In the genomic region with DNA sequence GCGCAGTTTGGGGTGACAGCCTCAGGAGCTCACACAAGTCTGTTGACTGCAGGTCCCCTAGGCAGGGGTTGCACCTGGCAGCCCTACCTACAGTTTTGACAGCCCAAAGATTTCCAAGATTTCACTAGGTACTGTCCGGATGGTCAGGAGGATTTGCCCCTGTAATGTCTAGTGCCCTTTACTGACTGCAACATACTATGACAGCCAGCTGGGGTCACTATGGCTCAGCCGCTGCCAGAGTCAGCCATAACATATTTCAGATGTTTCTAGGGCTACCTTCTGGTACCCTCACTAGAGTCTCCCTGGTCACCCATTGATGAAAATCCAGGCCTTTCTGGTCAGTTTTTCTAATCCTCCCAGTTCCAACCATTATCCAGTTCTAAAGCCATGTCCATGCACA, we compare ENCODE assay signal across 17 mouse cellular contexts. TPM values are rescaled to one million over a fixed set of nuclear protein-coding genes. Genes with fewer than 3 reads are reported as not detected.
A peak's percentile ranks its signal among the peaks of the same experiment; 100 is the strongest.
DNase-seq lines count a peak whose midpoint lies in the region; ATAC-seq and TF ChIP-seq lines count a peak whose summit lies in the region.
"Had no signal": no experiment of that assay in that cellular context is flagged by ENCODE, and none has a peak within 500 bp of the region (broad histone marks: within the 10 kb centered on the region; RNA-seq: fewer than 3 reads in every experiment).

No protein-coding gene starts in this region.

- ATAC-seq in monocyte, adult 5-6 weeks (replicated peaks; ENCODE audit: insufficient number of reproducible peaks, low FRiP score, low TSS enrichment, poor library complexity, severe bottlenecking): 0 out of 2 replicates have a peak, but pooled peaks have one; percentile 47
- ATAC-seq: forebrain, postnatal 0 days; midbrain, embryonic 15.5 days; Patski had no signal

- no peak overlapping the region for H3K4me2 ChIP-seq in CH12.LX (ENCODE audit: insufficient read depth, low read depth, poor library complexity, severe bottlenecking)
- H3K4me2 ChIP-seq: embryonic facial prominence, embryonic 12.5 days; hindbrain, embryonic 12.5 days; midbrain, embryonic 15.5 days had no signal

- no peak overlapping the region for H3K9ac ChIP-seq in CH12.LX (ENCODE audit: insufficient read depth, low read depth)
- H3K9ac ChIP-seq: embryonic facial prominence, embryonic 12.5 days; forebrain, postnatal 0 days; hindbrain, embryonic 12.5 days; midbrain, embryonic 15.5 days had no signal

- TF ChIP-seq CTCF in left cerebral cortex, adult 2 months (IDR thresholded peaks at IDR 0.05): peak; percentile 32
- TF ChIP-seq CTCF in CH12.LX (conservative IDR thresholded peaks at IDR 0.05 in 1 of 2, IDR thresholded peaks at IDR 0.05 in 1 of 2; ENCODE audit: low read depth in 2 of 2, low read length in 2 of 2): peak; percentile 19 to 87; a peak in 3 of 4 replicates

- TF ChIP-seq POLR2A in CH12.LX (IDR thresholded peaks at IDR 0.05; ENCODE audit: low read depth, low read length): no peak

- intact Hi-C loops in left cerebral cortex, adult 2 months (cut with DNase I): loop anchor here (5.0 kb wide), 1 partner anchor 32 kb away; no protein-coding TSS in a partner anchor

- TF ChIP-seq EP300 in CH12.LX (IDR thresholded peaks at IDR 0.05; ENCODE audit: low read length): no peak

- no peaks in the 10 kb centered on the region for H3K79me2 ChIP-seq in CH12.LX (replicated peaks; ENCODE audit: control insufficient read depth, extremely low read depth, insufficient read depth, poor library complexity, severe bottlenecking)

- peaks cover 5 to 6% of the 10 kb centered on the region in 2 experiments; a peak in 2 of 4 replicates for H3K4me1 ChIP-seq in CH12.LX (ENCODE audit: control insufficient read depth in 1 of 2, insufficient read depth in 2 of 2)
- H3K4me1 ChIP-seq: embryonic facial prominence, embryonic 12.5 days; hindbrain, embryonic 12.5 days; midbrain, embryonic 15.5 days had no signal

- no peak overlapping the region for H3K27ac ChIP-seq in left cerebral cortex, adult 2 months
- H3K27ac ChIP-seq in CH12.LX (ENCODE audit: insufficient read depth, low read depth): no peak overlapping the region
- H3K27ac ChIP-seq: embryonic facial prominence, embryonic 12.5 days; hindbrain, embryonic 12.5 days; midbrain, embryonic 15.5 days had no signal

- H3K4me3 ChIP-seq in left cerebral cortex, adult 2 months: no peak overlapping the region
- no peak overlapping the region for H3K4me3 ChIP-seq in CH12.LX (replicated peaks in 1 of 3; ENCODE audit: low read depth in 2 of 3, low read length in 2 of 3, poor library complexity in 1 of 3)
- H3K4me3 ChIP-seq: embryonic facial prominence, embryonic 12.5 days; hindbrain, embryonic 12.5 days; midbrain, embryonic 15.5 days had no signal

- DNase-seq in left cerebral cortex, adult 2 months (ENCODE audit: extremely low spot score in 1 of 2, low spot score in 2 of 2): no peak
- no peak for DNase-seq in left cerebral cortex, adult 9 months (ENCODE audit: low spot score in 2 of 2)
- peak; percentile 21 to 30 for DNase-seq in B cell, adult 2 months
- no peak for DNase-seq in CH12.LX (ENCODE audit: extremely low read depth)
- no peak for DNase-seq in ovary, adult 18-20 months (ENCODE audit: low spot score)
- no peak for DNase-seq in urinary bladder, adult 18-20 months (ENCODE audit: low spot score in 2 of 2)
- DNase-seq: adrenal gland, adult 8-10 months; forebrain, postnatal 0 days; thymus, postnatal 25 days had no signal

- in situ Hi-C loops in CH12.LX (cut with MboI; ENCODE audit: low pct_ligation_motif_present, low pct_unique_long_range_greater_than_20kb, low sequenced_read_pairs): loop anchor here (5.0 kb wide), 1 partner anchor 42 kb away; no protein-coding TSS in a partner anchor

- H3K9me3 ChIP-seq in CH12.LX (replicated peaks; ENCODE audit: low read length): no peaks in the 10 kb centered on the region
- H3K9me3 ChIP-seq: embryonic facial prominence, embryonic 12.5 days; hindbrain, embryonic 12.5 days; midbrain, embryonic 15.5 days had no signal

- peaks cover 5 to 20% of the 10 kb centered on the region in 2 experiments for H3K36me3 ChIP-seq in CH12.LX (replicated peaks in 1 of 2; ENCODE audit: control insufficient read depth in 1 of 2, insufficient read depth in 1 of 2, low read length in 1 of 2)

- peak; percentile 87 for TF ChIP-seq RAD21 in CH12.LX (IDR thresholded peaks at IDR 0.05; ENCODE audit: low read depth, low read length)

- H3K27me3 ChIP-seq in CH12.LX (replicated peaks): no peaks in the 10 kb centered on the region
- H3K27me3 ChIP-seq: embryonic facial prominence, embryonic 12.5 days; hindbrain, embryonic 12.5 days; midbrain, embryonic 15.5 days; Patski had no signal

- dilution Hi-C loops in CH12.LX (cut with MboI; ENCODE audit: extremely low pct_ligation_motif_present, extremely low pct_unique_long_range_greater_than_20kb, low sequenced_read_pairs): no loop called here

TF ChIP-seq in CH12.LX, 34 proteins besides CTCF, POLR2A, EP300 and RAD21:
- TF ChIP-seq RCOR1 (conservative IDR thresholded peaks at IDR 0.05; ENCODE audit: low read depth, low read length) (no peak), USF2 (conservative IDR thresholded peaks at IDR 0.05; ENCODE audit: low read depth, low read length) (no peak), IRF4 (IDR thresholded peaks at IDR 0.05; ENCODE audit: low read depth, low read length) (no peak), MAFK (IDR thresholded peaks at IDR 0.05; ENCODE audit: insufficient replicate concordance, low read length) (no peak), NRF1 (IDR thresholded peaks at IDR 0.05; ENCODE audit: low read depth, low read length) (peak; percentile 14; the same call in 1 of the 2 replicates), USF1 (IDR thresholded peaks at IDR 0.05; ENCODE audit: low read depth, low read length) (no peak), SMC3 (IDR thresholded peaks at IDR 0.05; ENCODE audit: low read depth, low read length) (peak; percentile 85), TBP (conservative IDR thresholded peaks at IDR 0.05; ENCODE audit: low read depth, low read length) (no peak), ZC3H11A (IDR thresholded peaks at IDR 0.05; ENCODE audit: low read depth, low read length) (peak; percentile 66), HCFC1 (IDR thresholded peaks at IDR 0.05; ENCODE audit: low read depth, low read length) (no peak), ELF1 (IDR thresholded peaks at IDR 0.05; ENCODE audit: low read depth, low read length) (no peak), KAT2A (IDR thresholded peaks at IDR 0.05; ENCODE audit: insufficient replicate concordance, low read length) (no peak), CHD2 (IDR thresholded peaks at IDR 0.05; ENCODE audit: low read length) (no peak), ZMIZ1 (IDR thresholded peaks at IDR 0.05; ENCODE audit: low read depth, low read length) (no peak), SIN3A (IDR thresholded peaks at IDR 0.05; ENCODE audit: low read length) (no peak), NELFE (IDR thresholded peaks at IDR 0.05; ENCODE audit: low read depth, low read length) (peak; percentile 30; the same call in 1 of the 2 replicates)

RNA-seq across cellular contexts. Expression of a gene that starts 8.4 kb away (rescaled TPM):
- total RNA-seq in left cerebral cortex, adult 2 months (2021): 1 to 10 TPM; 1.4 to 1.5 TPM
- total RNA-seq in CH12.LX (2012; rRNA removed) (1.2 and 2.7 TPM in 2 replicates), CH12.LX (2014; rRNA removed) (1.2 TPM in 2 replicates)
- polyA plus RNA-seq in CH12.LX (2012; ENCODE audit: insufficient read length, low read depth): 1.7 and 2.0 TPM in 2 replicates
- not detected in 3 replicates for total RNA-seq in monocyte, adult 5-6 weeks (2017)

RNA-seq across cellular contexts. Expression of a gene that starts 9.4 kb away (rescaled TPM):
- total RNA-seq in left cerebral cortex, adult 2 months (2021): 100 to 1,000 TPM; 120 to 122 TPM
- total RNA-seq in CH12.LX (2012; rRNA removed) (36.8 and 37.4 TPM in 2 replicates), CH12.LX (2014; rRNA removed) (31.9 and 34.3 TPM in 2 replicates)
- polyA plus RNA-seq in CH12.LX (2012; ENCODE audit: insufficient read length, low read depth): 37.0 and 40.4 TPM in 2 replicates
- 33.3 to 58.1 TPM (median 38.6 TPM) in 3 replicates for total RNA-seq in monocyte, adult 5-6 weeks (2017)

RNA-seq across cellular contexts. Expression of a gene that starts 16.2 kb away (rescaled TPM):
- not detected for total RNA-seq in left cerebral cortex, adult 2 months (2021)
- total RNA-seq in CH12.LX (2012; rRNA removed) (not detected in 2 replicates), CH12.LX (2014; rRNA removed) (not detected in 2 replicates)
- not detected in 2 replicates for polyA plus RNA-seq in CH12.LX (2012; ENCODE audit: insufficient read length, low read depth)
- not detected in 3 replicates for total RNA-seq in monocyte, adult 5-6 weeks (2017)
- total RNA-seq: adrenal gland, adult 8-10 months; forebrain, postnatal 0 days; left cerebral cortex, postnatal 10 days had no signal
- polyA plus RNA-seq: embryonic facial prominence, embryonic 12.5 days; forebrain, postnatal 0 days; hindbrain, embryonic 12.5 days; kidney, embryonic 16.5 days; liver, embryonic 16.5 days; midbrain, embryonic 15.5 days; Patski had no signal

RNA-seq across cellular contexts. Expression of a gene that starts 36.8 kb away (rescaled TPM):
- total RNA-seq in left cerebral cortex, adult 2 months (2021): 10 to 100 TPM; 10.4 to 11.0 TPM
- total RNA-seq in CH12.LX (2012; rRNA removed) (25.1 and 27.7 TPM in 2 replicates), CH12.LX (2014; rRNA removed) (17.9 and 19.3 TPM in 2 replicates)
- 26.3 and 26.4 TPM in 2 replicates for polyA plus RNA-seq in CH12.LX (2012; ENCODE audit: insufficient read length, low read depth)
- total RNA-seq in monocyte, adult 5-6 weeks (2017): 16.6 to 29.4 TPM (median 18.0 TPM) in 3 replicates

RNA-seq across cellular contexts. Expression of a gene that starts 40.1 kb away (rescaled TPM):
- 1,000 to 10,000 TPM; 1,632 to 2,529 TPM for total RNA-seq in left cerebral cortex, adult 2 months (2021)
- 0.29 TPM in 1 of 2 replicates, not detected in the other for total RNA-seq in CH12.LX (2012; rRNA removed)
- 0.46 TPM in 1 of 2 replicates, not detected in the other for total RNA-seq in CH12.LX (2014; rRNA removed)
- 0.37 and 0.40 TPM in 2 replicates for polyA plus RNA-seq in CH12.LX (2012; ENCODE audit: insufficient read length, low read depth)
- total RNA-seq in monocyte, adult 5-6 weeks (2017): not detected in 3 replicates

Comparison
In these comparisons a context has a peak if more than half of its experiments do, and no peak if none do; other contexts are left out.
1. DNase-seq: peak in B cell, adult 2 months (2 of 2); none in left cerebral cortex, adult 2 months (0 of 2), left cerebral cortex, adult 9 months (0 of 2), CH12.LX (single experiment), ovary, adult 18-20 months (single experiment) and urinary bladder, adult 18-20 months (0 of 2).